Mouse (Mus musculus) heart, postnatal 36 days (tissue): ENCODE measurements around the gene Nav3. TPM values are rescaled to one million over a fixed set of nuclear protein-coding genes. Genes with fewer than 3 reads are reported as not detected.
A peak's percentile ranks its signal among the peaks of the same experiment; 100 is the strongest.
"Not testable (repeated sequence)": the region's sequence is repeated elsewhere in the genome, so short reads cannot be mapped to it uniquely, and the experiment has no call there.

Source experiments
- DNase-seq, 2 experiments: peaks; one replicate each; pipeline ENCODE4 v3.0.0; 2021 to 2022
- intact Hi-C: fragments of 180-260 bp; cut with DNase I; formaldehyde crosslinking; loops from one replicate; pipeline ENCODE4 v1.15.1; 2025
- total RNA-seq, 2 experiments: library from RNA; stranded (reverse); gene quantifications; 2 replicates each; pipeline ENCODE4 v1.2.3; 2021

The Nav3 gene
- total RNA-seq, 2 experiments from 2014 or later, result 3.3 to 5.7 TPM

DNA sequence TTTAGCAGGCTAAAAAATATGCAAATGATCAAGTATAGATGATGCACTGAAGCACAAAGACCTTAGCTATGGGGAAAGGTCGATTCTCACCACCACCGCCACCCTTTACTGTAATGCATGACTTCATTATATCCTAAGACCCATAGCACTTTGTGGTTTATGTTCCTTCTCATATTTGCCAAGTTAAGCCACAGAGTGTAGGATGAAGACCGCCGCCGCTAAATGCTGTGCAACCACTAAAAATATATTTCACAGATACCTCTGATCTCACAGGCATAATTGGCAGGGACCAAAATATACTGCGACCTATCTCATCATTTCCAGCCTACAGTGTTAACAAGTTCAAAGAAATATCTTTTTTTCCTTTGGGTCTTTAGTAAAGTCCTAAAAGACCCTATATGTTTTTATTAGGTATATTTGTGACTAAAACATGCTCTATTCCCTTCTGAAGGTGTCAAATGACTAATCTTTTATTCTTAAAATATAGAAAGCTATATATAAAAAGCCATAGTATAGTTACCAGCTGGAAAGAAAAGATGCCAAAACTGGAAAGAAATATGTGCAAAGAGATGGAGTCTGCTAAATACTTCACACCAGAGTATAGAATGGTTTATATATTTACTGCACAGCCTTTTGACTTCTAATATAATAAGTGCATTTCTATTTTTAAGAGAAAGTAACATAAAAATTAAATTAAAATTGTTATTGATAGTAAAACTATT lies 69.4 kb downstream of the Nav3 start:
- intact Hi-C loops, result no loop called here
- no peak for DNase-seq

DNA sequence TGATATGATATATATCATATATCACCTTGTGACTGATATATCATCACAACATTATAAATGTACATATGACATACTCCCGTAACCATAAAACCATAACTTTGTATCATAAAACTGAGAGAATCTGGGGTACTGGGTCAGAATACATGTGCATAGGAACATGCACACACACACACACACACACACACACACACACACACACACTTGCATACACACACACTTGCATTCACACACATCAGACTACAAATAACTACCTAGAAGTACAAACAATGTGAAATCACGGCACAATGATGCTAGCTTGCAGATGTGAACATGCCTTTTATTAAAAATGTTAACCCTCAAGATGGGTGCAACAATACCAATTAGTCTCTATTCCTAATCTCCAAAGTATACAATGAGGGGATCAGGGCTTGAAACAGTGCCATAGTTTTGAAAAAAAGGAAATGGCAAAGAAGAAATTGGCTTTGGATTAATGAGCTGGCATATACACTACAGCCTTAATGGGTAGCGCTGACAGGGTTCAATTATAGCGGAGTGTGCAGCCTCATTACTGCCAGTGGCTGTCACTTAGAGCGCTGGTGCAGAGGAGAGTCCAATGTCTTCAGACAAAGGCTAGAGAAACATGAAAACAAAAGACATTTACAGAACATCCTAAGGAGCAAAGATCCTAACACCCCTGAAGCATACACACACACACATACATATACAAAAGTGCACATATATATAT lies 72.3 kb downstream of the Nav3 start:
- DNase-seq, intact Hi-C loops: not testable (repeated sequence)

- no peak for DNase-seq
- intact Hi-C loops, result no loop called here
Observed at GRCm38 (mm10) chr10:110380792-110381191, 75.2 kb downstream of the Nav3 start.

DNA sequence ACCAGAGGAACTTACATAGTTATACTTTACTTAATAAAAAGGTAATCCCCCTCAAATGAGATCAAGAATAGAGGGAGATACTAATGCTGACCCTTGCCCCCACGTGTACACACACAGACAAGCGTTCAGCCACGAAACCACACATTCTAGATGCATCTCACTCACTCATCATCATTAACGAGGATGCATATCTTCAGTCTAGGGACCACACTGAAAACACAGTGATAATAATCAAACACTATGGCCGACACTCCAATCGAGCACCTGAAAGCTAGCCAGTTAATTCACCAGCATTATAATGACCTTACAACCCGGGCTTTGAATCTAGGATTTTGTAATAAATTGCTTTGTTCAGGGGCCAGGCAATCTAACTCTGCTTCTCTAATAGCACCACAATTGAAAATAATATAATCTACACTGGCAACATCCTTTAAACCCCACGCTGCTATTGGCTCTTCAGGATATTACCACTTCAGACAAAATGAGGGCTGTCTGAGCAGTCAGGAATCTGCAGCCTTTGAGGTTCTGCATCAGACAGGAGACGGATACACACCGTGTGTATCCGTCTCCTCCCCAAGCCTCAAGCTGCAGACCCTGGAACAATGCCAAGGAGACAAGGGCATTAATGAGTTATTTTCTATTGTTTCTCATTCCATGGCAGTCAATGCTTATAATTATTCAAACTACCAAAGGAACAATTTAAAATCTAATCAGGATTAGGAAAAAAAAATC lies 83.1 kb downstream of the Nav3 start:
- no peak for DNase-seq
- intact Hi-C loops, result no loop called here

DNA sequence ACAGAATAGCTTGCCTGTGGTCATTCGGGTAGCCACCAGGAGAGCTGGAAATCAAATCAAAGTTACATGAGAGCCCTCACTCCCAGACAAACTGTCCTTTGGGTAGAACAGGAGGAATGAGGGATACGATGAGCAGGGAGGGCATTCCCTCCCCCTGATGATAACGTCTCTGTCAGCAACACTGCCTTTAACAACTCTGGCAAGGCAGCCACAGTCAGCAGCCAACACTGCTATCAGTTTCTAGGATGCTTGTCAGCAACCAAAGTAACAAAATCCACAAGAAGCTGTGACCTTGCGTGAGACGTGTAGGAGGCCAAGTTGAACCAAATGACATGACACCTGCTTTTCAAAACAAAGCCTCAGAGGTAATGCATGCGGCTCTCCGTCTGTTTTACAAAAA lies 103.9 kb downstream of the Nav3 start:
- peak; percentile 3 to 12 for DNase-seq
- intact Hi-C loops, result no loop called here

DNA sequence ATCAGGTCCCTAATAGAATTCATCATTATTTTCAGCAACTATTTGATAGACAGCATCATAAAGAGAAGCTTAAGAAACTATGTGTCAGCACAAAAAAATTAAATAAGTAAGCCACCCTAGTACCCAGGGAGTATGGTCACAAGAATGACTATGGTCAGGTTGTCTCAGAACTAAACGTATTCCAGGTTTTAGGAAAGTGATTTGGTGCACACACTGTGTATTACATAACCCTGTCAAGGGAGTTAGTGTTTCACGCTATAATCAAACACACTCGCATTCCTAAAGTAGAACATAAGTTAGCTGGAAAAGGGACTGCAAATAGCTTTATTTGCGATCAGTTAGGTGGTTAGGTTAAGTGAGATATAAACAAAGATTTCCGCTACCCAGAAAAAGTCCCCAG lies 126.0 kb downstream of the Nav3 start:
- no peak for DNase-seq
- intact Hi-C loops, result no loop called here

DNA sequence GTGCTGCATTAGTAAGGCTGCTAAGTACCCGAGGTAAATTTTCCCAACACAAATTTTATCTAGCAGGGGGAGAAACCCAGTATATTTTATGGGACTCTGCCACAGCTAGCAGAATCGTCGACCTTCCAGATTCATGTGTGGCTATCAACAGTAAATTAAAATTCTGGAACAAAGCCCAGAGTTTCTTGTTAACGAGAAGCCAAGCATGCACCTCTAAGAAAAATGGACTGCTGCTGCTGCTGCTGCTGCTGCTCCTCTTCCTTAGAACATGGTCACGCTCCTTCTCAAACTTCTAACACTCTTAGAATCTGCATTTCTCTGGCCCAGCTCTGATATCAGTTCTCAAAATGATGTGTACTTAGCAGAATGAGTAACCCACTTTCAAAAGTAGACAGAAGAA lies 126.4 kb downstream of the Nav3 start:
- intact Hi-C loops, result no loop called here
- DNase-seq, result no peak

GRCm38 (mm10) chr10:110322082-110322632 lies 133.8 kb downstream of the Nav3 start:
- no peak for DNase-seq

GRCm38 (mm10) chr10:110317275-110317674 lies 138.7 kb downstream of the Nav3 start:
- intact Hi-C loops, result no loop called here

More at GRCm38 (mm10) chr10:110322082-110322632, 133.8 kb downstream of the Nav3 start:
- intact Hi-C loops, result no loop called here

GRCm38 (mm10) chr10:110314525-110314924 lies 141.5 kb downstream of the Nav3 start:
- no peak for DNase-seq
- intact Hi-C loops, result no loop called here

More at GRCm38 (mm10) chr10:110317275-110317674, 138.7 kb downstream of the Nav3 start:
- no peak for DNase-seq

GRCm38 (mm10) chr10:110313959-110314358 lies 142.0 kb downstream of the Nav3 start:
- DNase-seq, result no peak
- intact Hi-C loops, result no loop called here

DNA sequence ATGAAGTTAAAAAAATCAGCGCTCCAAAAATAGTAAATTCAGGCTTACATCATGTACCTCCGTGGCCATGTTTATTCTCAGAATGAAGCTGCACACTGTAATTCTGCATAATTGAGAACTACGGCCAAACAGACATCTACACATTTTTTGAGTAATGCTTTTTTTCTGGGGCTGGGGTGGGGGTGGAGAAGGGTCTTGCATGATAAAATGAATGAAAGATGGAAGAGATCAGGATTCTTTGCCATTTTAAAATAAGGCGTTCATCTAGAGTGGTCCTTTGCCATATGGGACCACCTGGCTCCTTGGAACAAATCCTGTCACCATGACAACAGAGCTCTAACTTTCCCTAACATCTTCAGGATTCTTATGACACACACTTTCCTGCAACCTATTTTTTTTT lies 146.5 kb downstream of the Nav3 start:
- no peak for DNase-seq
- intact Hi-C loops, result no loop called here

GRCm38 (mm10) chr10:110305609-110306008 lies 150.4 kb downstream of the Nav3 start:
- intact Hi-C loops, result no loop called here
- no peak for DNase-seq

DNA sequence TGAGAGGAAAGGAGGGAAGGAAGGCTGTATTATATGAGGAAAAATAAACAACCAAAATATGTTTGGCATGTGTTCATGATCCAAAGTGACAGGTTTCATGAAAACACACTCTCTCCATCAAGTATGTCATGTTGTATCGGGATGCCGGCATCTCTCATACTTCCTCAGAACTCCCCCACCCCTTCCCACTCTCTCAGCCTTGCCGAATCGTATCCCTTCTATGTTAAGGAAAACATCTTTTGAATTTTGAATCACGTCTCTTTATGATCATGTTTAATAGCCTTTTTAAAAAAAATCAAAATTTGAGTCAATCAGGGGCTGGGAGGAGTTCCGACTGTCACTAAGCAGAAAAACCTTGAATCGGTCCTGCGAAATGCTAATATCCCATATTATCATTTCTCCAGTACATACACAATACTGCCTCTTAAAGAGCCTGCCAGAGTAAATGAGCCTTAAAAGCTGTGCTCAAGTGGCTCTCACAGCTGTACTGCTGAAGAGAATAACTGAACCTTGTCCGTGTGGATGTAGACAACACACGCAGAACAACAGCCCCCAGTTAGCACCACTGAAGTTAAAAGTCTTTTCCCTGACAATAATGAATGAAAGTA lies 165.9 kb downstream of the Nav3 start:
- DNase-seq, result no peak
- intact Hi-C loops, result no loop called here

DNA sequence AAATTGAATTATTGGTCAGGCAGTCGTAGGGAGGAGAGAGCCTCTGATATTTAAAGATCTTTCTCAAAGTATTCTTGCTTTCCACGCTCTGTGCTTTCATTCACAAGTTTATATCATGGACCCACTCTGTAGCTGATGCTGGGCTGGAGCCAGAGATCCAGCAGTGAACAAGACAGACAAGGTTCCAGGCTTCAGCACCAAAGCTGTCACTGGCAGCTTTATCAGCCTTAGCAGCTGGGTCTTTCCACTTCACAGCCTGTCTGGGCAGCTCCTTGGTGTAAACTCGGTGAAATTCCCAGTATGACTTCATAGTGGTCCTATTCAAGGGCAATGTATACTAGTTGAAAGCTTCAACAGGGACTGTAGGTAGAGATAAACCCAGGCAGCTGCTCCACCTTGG lies 172.1 kb downstream of the Nav3 start:
- intact Hi-C loops, result no loop called here

DNA sequence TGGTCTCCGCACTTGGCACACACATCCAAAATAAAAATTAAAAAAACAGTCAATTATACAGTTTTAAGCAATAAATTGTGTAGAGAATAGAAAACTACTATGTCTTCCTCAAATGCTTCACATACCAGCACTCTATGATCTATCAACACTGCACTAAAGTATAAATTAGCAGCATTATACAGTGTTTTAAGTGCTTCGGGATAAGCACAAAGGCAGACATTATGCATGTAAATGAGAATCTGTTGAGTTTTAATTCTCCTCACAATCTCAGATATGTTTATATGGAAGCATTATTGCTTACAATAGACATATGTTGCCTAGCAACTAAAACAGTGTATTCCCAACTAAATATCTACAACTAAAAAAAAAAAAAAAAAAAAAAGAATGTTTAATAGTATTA lies 183.2 kb downstream of the Nav3 start:
- intact Hi-C loops, result no loop called here
- DNase-seq, result no peak

More for the DNA sequence above, 172.1 kb downstream of the Nav3 start:
- DNase-seq, result no peak

- intact Hi-C loops, result no loop called here
- DNase-seq, result no peak
Observed at GRCm38 (mm10) chr10:110270561-110270960, 185.4 kb downstream of the Nav3 start.

- intact Hi-C loops, result no loop called here
- DNase-seq, result peak in 1 of 2 experiments; percentile 13
Observed at GRCm38 (mm10) chr10:110242128-110242561, 213.9 kb downstream of the Nav3 start.

- intact Hi-C loops, result no loop called here
- no peak for DNase-seq
Observed at GRCm38 (mm10) chr10:110240667-110241066, 215.3 kb downstream of the Nav3 start.

DNA sequence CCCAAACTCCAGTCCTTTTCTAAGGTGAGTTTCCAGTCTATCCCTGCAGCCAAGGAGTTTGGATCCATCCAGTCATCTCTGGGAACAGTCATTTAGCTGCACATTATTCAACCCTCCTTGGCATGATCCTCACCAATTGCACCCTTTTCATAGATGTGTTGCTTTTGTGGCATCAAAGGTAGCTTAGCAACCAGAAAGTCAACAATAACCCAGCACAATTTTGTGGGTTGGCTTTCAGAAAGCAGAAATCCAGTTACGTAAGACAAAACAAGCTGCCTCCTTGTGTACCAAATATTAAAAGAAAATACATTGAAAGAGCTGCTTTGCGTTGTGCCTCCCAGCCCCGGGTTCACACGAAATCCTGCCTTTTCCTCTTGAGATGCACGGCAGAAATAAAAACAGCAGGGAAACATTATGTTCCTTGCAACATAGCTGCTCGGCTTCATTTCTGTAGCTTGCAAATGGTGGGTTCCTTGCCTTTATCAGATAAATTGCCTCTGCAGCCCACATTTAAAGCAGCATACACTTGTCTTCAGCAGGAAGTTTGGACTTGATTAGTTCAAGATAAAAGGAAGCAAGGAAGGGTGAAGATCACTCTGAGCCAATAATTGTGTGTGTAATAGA lies 222.6 kb downstream of the Nav3 start:
- DNase-seq, result no peak

More for the DNA sequence above, 222.6 kb downstream of the Nav3 start:
- intact Hi-C loops, result no loop called here
